Mouse (Mus musculus) adrenal gland (tissue): ENCODE measurements around the gene Swt1.
"Not testable (repeated sequence)": the region's sequence is repeated elsewhere in the genome, so short reads cannot be mapped to it uniquely, and the experiment has no call there.

Experiments
- intact Hi-C: fragments of 180-260 bp; cut with DNase I; formaldehyde crosslinking; loops from one replicate; pipeline ENCODE4 v1.15.1; 2025

The Swt1 gene

GRCm38 (mm10) chr1:151367721-151368324, 60.4 kb downstream of the Swt1 start:
- intact Hi-C loops = no loop called here

- intact Hi-C loops = no loop called here
Measured at GRCm38 (mm10) chr1:151366944-151367605, 61.2 kb downstream of the Swt1 start.

GRCm38 (mm10) chr1:151359374-151359773, 68.9 kb downstream of the Swt1 start:
- intact Hi-C loops = no loop called here

GRCm38 (mm10) chr1:151355994-151356393, 72.3 kb downstream of the Swt1 start:
- intact Hi-C loops = no loop called here

GRCm38 (mm10) chr1:151352911-151353310, 75.3 kb downstream of the Swt1 start:
- intact Hi-C loops = loop anchor here (5.0 kb wide), 2 partner anchors 276 to 316 kb away; no protein-coding TSS in a partner anchor

GRCm38 (mm10) chr1:151348293-151348692, 80.0 kb downstream of the Swt1 start:
- intact Hi-C loops = not testable (repeated sequence)

GRCm38 (mm10) chr1:151346681-151347127, 81.6 kb downstream of the Swt1 start:
- intact Hi-C loops = no loop called here

- intact Hi-C loops = no loop called here
Measured at GRCm38 (mm10) chr1:151345863-151346195, 82.4 kb downstream of the Swt1 start.

- intact Hi-C loops = no loop called here
Measured at GRCm38 (mm10) chr1:151345109-151345862, 83.0 kb downstream of the Swt1 start.

GRCm38 (mm10) chr1:151344283-151345108, 83.8 kb downstream of the Swt1 start, which contains the start of gene Ivns1abp:
Gene Ivns1abp (plus strand): TSS chr1:151344477.
- intact Hi-C loops = loop anchor here (5.0 kb wide), 1 partner anchor 87 kb away; no protein-coding TSS in a partner anchor

GRCm38 (mm10) chr1:151343571-151344282, 84.5 kb downstream of the Swt1 start:
- intact Hi-C loops = loop anchor here (5.0 kb wide), 1 partner anchor 86 kb away; no protein-coding TSS in a partner anchor

- intact Hi-C loops = loop anchor here (5.0 kb wide), 1 partner anchor 86 kb away; no protein-coding TSS in a partner anchor
Measured at GRCm38 (mm10) chr1:151342968-151343367, 85.3 kb downstream of the Swt1 start.

GRCm38 (mm10) chr1:151342311-151342710, 85.9 kb downstream of the Swt1 start:
- intact Hi-C loops = loop anchor here (5.0 kb wide), 1 partner anchor 85 kb away; no protein-coding TSS in a partner anchor

GRCm38 (mm10) chr1:151341321-151342044, 86.8 kb downstream of the Swt1 start:
- intact Hi-C loops = loop anchor here (5.0 kb wide), 1 partner anchor 84 kb away; no protein-coding TSS in a partner anchor

GRCm38 (mm10) chr1:151338941-151339340, 89.3 kb downstream of the Swt1 start:
- intact Hi-C loops = no loop called here

GRCm38 (mm10) chr1:151338234-151338633, 90.0 kb downstream of the Swt1 start:
- intact Hi-C loops = no loop called here

GRCm38 (mm10) chr1:151332819-151333218, 95.4 kb downstream of the Swt1 start:
- intact Hi-C loops = no loop called here

GRCm38 (mm10) chr1:151329601-151330000, 98.7 kb downstream of the Swt1 start:
- intact Hi-C loops = no loop called here

- intact Hi-C loops = no loop called here
Measured at GRCm38 (mm10) chr1:151328341-151329097, 99.7 kb downstream of the Swt1 start.
